Mouse (Mus musculus): ENCODE results near the gene Sds. TPM values are rescaled to one million over a fixed set of nuclear protein-coding genes. Genes with fewer than 3 reads are reported as not detected.

The Sds gene
- total and polyA plus RNA-seq, 3 experiments, result not detected

DNA sequence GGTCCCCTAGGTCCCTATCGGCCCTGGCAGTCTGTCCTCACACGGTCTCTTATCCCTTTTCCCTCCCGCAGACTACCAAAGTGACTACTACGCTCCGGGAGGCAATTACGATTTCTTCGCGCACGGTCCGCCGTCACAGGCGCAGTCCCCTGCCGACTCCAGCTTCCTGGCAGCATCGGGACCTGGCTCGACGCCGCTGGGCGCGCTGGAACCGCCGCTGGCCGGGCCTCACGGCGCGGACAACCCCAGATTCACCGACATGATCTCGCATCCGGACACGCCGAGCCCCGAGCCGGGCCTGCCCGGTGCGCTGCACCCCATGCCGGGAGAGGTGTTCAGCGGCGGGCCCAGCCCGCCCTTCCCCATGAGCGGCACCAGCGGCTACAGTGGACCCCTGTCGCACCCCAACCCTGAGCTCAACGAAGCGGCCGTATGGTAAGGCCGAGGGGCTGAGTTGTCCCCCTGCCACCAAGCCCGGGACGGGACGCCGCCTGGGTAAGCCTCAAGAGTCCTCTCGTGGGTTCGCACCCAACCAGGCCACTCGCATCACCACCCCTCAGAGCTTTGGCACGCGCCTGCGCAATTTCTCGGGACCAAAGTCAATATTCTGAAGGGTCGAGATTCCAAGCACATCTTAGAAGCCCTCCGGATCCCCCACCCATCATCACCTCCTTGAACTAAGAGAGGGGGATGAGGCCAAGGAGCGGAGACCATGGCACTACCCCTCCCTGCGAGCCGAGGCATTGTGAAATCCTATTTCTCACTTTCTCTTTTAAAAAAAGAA, 36.2 kb upstream of the Sds start:
- H3K27me3 ChIP-seq (ENCODE audit: insufficient read depth, low read length), result peaks cover 50% of the 10 kb centered on the region
- DNase-seq (ENCODE audit: low spot score), result no peak
- H3K9me3 ChIP-seq (replicated peaks), result peaks cover 12% of the 10 kb centered on the region
- no peaks in the 10 kb centered on the region for H3K4me1 ChIP-seq (ENCODE audit: insufficient read depth, low read depth, low read length)
- no peak for ATAC-seq (ENCODE audit: extremely low read depth, insufficient number of reproducible peaks, low FRiP score, poor library complexity, severe bottlenecking)
- TF ChIP-seq GATA1 (IDR thresholded peaks at IDR 0.05; ENCODE audit: borderline replicate concordance, low read length) (no peak), GATA2 (IDR thresholded peaks at IDR 0.05; ENCODE audit: borderline replicate concordance, low read depth, low read length) (no peak), POLR2AphosphoS5 (IDR thresholded peaks at IDR 0.05; ENCODE audit: insufficient replicate concordance, low read depth, low read length) (no peak), TAL1 (conservative IDR thresholded peaks at IDR 0.05; ENCODE audit: low read depth, low read length) (no peak), CTCF (IDR thresholded peaks at IDR 0.05; ENCODE audit: low read depth, low read length) (no peak)
- H3K36me3 ChIP-seq (replicated peaks), result no peaks in the 10 kb centered on the region
- peak overlapping the region; percentile 2; the same call in 1 of the 2 replicates for H3K4me3 ChIP-seq (ENCODE audit: low read depth, low read length)

DNA sequence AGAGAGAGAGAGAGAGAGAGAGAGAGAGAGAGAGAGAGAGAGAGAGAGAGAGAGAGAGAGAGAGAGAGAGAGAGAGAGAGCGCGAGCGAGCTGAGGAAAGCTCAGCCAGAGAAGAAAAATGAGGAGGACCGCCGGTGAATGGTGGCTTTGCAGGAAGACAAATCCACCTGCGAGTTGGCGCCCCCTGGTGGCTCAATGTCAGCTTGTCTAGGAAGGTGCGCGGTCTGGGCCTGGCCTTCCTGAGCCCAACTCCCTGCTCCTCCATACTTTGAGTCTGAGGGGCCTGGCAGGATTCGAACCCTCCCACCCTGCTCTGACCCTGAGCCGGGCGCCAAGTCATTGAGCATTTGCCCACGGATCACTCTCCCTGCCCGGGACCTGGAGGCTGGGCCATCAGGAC, 35.6 kb upstream of the Sds start:
- Histone ChIP-seq H3K9me3 (replicated peaks) (peaks cover 12% of the 10 kb centered on the region), H3K36me3 (replicated peaks) (no peaks in the 10 kb centered on the region), H3K4me3 (ENCODE audit: low read depth, low read length) (no peak overlapping the region), H3K4me1 (ENCODE audit: insufficient read depth, low read depth, low read length) (no peaks in the 10 kb centered on the region), H3K27me3 (ENCODE audit: insufficient read depth, low read length) (peaks cover 43% of the 10 kb centered on the region)
- TF ChIP-seq GATA2 (IDR thresholded peaks at IDR 0.05; ENCODE audit: borderline replicate concordance, low read depth, low read length) (no peak), CTCF (IDR thresholded peaks at IDR 0.05; ENCODE audit: low read depth, low read length) (peak; percentile 47)
- DNase-seq (ENCODE audit: low spot score) (peak; percentile 58), ATAC-seq (ENCODE audit: extremely low read depth, insufficient number of reproducible peaks, low FRiP score, poor library complexity, severe bottlenecking) (no peak)

DNA sequence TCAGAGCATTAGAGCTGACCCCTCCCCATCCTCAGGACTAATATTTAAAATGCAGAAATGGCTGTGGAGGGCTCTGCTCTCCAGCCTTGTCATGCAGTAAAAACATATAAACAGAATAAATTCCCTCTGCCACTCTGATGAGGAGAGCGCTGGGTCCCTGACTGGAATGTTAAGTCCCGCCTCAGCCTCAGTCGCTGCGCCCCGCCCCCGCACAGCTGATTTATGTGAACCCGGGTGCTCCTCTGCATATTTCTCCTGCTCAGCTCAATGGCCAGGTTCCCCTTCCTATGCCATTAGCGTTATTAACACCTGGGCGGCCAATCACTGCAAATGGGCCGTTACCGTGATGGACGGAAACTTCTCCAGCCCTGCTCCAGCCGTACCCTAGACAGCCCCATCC, 29.0 kb upstream of the Sds start:
- H3K27me3 ChIP-seq (ENCODE audit: insufficient read depth, low read length), result peaks cover 5% of the 10 kb centered on the region
- no peak for ATAC-seq (ENCODE audit: extremely low read depth, insufficient number of reproducible peaks, low FRiP score, poor library complexity, severe bottlenecking)

DNA sequence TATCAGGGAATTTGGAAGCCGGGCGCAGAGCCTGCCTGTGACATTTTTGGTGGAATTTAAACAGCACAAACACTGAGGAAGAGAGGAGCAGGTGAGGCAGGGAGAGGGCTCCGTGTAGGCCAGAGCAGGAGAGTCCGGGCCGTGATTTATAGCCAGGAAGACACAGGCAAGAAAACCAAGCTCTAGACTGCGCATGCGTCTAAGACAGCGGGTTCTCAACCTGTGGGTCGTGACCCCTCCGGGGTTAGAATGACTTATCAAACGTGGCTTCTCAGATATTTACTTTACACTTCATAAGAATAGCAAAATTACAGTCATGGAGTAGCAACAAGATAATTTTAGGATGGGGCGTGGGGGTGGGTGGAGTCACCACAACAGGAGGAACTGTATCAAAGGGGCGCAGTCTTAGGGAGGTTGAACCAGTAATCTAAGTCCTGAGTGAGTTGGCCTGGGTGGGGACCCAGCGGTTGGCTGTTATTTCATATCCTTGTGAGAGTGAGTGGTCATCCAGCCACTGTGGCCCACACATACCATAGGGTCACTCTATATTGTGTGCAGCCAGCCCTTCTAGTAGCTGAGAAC, 21.5 kb upstream of the Sds start:
- Histone ChIP-seq H3K9me3 (replicated peaks) (no peaks in the 10 kb centered on the region), H3K27me3 (ENCODE audit: insufficient read depth, low read length) (peaks cover 14% of the 10 kb centered on the region), H3K4me3 (ENCODE audit: low read depth, low read length) (no peak overlapping the region), H3K4me1 (ENCODE audit: insufficient read depth, low read depth, low read length) (peaks cover 30% of the 10 kb centered on the region), H3K36me3 (replicated peaks) (peaks cover 1% of the 10 kb centered on the region)
- DNase-seq (ENCODE audit: low spot score) (no peak), ATAC-seq (ENCODE audit: extremely low read depth, insufficient number of reproducible peaks, low FRiP score, poor library complexity, severe bottlenecking) (no peak)
- TF ChIP-seq GATA1 (IDR thresholded peaks at IDR 0.05; ENCODE audit: borderline replicate concordance, low read length) (no peak), TAL1 (conservative IDR thresholded peaks at IDR 0.05; ENCODE audit: low read depth, low read length) (no peak), GATA2 (IDR thresholded peaks at IDR 0.05; ENCODE audit: borderline replicate concordance, low read depth, low read length) (no peak), POLR2AphosphoS5 (IDR thresholded peaks at IDR 0.05; ENCODE audit: insufficient replicate concordance, low read depth, low read length) (no peak), CTCF (IDR thresholded peaks at IDR 0.05; ENCODE audit: low read depth, low read length) (no peak)

More for the DNA sequence above, 29.0 kb upstream of the Sds start:
- no peak for DNase-seq (ENCODE audit: low spot score)
- Histone ChIP-seq H3K4me3 (ENCODE audit: low read depth, low read length) (no peak overlapping the region), H3K36me3 (replicated peaks) (no peaks in the 10 kb centered on the region), H3K9me3 (replicated peaks) (no peaks in the 10 kb centered on the region), H3K4me1 (ENCODE audit: insufficient read depth, low read depth, low read length) (no peaks in the 10 kb centered on the region)
- TF ChIP-seq CTCF (IDR thresholded peaks at IDR 0.05; ENCODE audit: low read depth, low read length), result no peak
- TF ChIP-seq POLR2AphosphoS5 (IDR thresholded peaks at IDR 0.05; ENCODE audit: insufficient replicate concordance, low read depth, low read length), result no peak
- no peak for TF ChIP-seq TAL1 (conservative IDR thresholded peaks at IDR 0.05; ENCODE audit: low read depth, low read length)
- TF ChIP-seq GATA1 (IDR thresholded peaks at IDR 0.05; ENCODE audit: borderline replicate concordance, low read length), result no peak
- TF ChIP-seq GATA2 (IDR thresholded peaks at IDR 0.05; ENCODE audit: borderline replicate concordance, low read depth, low read length), result no peak

DNA sequence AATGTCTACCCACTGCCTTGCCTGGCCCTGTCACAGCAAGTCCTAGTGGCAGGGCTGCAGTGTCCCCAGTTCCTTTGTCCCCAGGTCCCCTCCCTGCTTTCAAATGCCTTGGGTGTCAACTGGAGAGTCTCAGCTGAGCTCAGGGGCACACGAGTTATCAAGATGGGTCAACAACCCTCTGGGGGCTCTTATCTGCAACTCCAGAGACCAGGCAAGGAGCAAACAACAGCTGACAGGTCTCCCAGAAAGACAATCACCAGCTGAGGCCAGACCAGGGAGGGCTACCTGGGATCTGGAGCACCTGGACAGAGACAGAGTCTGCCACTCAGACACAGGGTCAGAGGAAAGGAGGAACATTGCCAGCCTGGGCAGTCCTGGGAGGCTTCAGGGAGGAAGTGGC, 20.1 kb upstream of the Sds start:
- no peak for DNase-seq (ENCODE audit: low spot score)
- H3K27me3 ChIP-seq (ENCODE audit: insufficient read depth, low read length), result peaks cover 21% of the 10 kb centered on the region
- no peak overlapping the region for H3K4me3 ChIP-seq (ENCODE audit: low read depth, low read length)
- ATAC-seq (ENCODE audit: extremely low read depth, insufficient number of reproducible peaks, low FRiP score, poor library complexity, severe bottlenecking), result peak; percentile 15; the same call in 1 of the 2 replicates
- H3K36me3 ChIP-seq (replicated peaks), result peaks cover 1% of the 10 kb centered on the region
- TF ChIP-seq POLR2AphosphoS5 (IDR thresholded peaks at IDR 0.05; ENCODE audit: insufficient replicate concordance, low read depth, low read length) (no peak), CTCF (IDR thresholded peaks at IDR 0.05; ENCODE audit: low read depth, low read length) (no peak), TAL1 (conservative IDR thresholded peaks at IDR 0.05; ENCODE audit: low read depth, low read length) (no peak), GATA1 (IDR thresholded peaks at IDR 0.05; ENCODE audit: borderline replicate concordance, low read length) (no peak), GATA2 (IDR thresholded peaks at IDR 0.05; ENCODE audit: borderline replicate concordance, low read depth, low read length) (no peak)
- H3K4me1 ChIP-seq (ENCODE audit: insufficient read depth, low read depth, low read length), result peaks cover 30% of the 10 kb centered on the region
- H3K9me3 ChIP-seq (replicated peaks), result no peaks in the 10 kb centered on the region

DNA sequence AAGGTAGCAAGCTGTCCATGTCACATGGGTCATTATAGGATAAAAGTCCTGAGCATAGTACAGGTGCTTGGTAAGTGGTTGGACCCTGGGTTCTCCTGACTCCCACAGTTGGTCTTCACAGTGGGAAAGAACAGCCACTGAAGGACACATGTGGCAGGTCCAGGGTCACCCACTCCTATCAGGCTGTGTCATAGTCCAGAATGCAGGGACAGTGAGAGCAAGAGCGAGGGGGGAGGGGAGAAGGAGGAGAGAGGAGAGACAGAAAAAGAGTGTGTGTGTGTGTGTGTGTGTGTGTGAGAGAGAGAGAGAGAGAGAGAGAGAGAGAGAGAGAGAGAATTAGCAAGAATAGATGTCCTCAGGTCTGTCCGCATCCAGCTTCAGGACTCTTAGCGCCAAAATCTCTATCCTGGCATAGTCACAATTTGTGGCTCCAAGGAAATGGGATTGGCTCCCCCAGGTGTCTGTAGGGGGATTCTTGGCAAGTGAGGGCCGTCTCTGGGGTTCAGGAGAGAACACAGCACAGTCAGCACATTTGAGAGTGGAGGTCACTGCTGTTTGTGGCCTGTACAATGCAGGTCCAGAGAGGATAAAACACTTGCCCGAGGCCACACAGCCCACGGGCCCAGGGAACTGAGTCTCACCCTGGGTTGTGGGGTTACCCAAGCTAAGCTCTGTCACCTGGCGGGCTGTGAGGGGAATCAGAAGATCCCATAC, 19.3 kb upstream of the Sds start:
- DNase-seq (ENCODE audit: low spot score), result no peak
- peaks cover 1% of the 10 kb centered on the region for H3K36me3 ChIP-seq (replicated peaks)
- H3K9me3 ChIP-seq (replicated peaks), result no peaks in the 10 kb centered on the region
- H3K27me3 ChIP-seq (ENCODE audit: insufficient read depth, low read length), result peaks cover 21% of the 10 kb centered on the region
- no peak overlapping the region for H3K4me3 ChIP-seq (ENCODE audit: low read depth, low read length)
- TF ChIP-seq CTCF (IDR thresholded peaks at IDR 0.05; ENCODE audit: low read depth, low read length) (no peak), TAL1 (conservative IDR thresholded peaks at IDR 0.05; ENCODE audit: low read depth, low read length) (no peak), POLR2AphosphoS5 (IDR thresholded peaks at IDR 0.05; ENCODE audit: insufficient replicate concordance, low read depth, low read length) (no peak), GATA2 (IDR thresholded peaks at IDR 0.05; ENCODE audit: borderline replicate concordance, low read depth, low read length) (no peak), GATA1 (IDR thresholded peaks at IDR 0.05; ENCODE audit: borderline replicate concordance, low read length) (no peak)
- H3K4me1 ChIP-seq (ENCODE audit: insufficient read depth, low read depth, low read length), result peaks cover 30% of the 10 kb centered on the region
- no peak for ATAC-seq (ENCODE audit: extremely low read depth, insufficient number of reproducible peaks, low FRiP score, poor library complexity, severe bottlenecking)
